Mouse (Mus musculus) gastrocnemius, adult 18-20 months (tissue): ENCODE measurements around the gene Bahcc1. TPM values are rescaled to one million over a fixed set of nuclear protein-coding genes. Genes with fewer than 3 reads are reported as not detected.

Experiments
- DNase-seq: peaks from one replicate; pipeline ENCODE4 v3.0.0; 2021; ENCODE audit warnings: low spot score
- total RNA-seq, 2 experiments: library from RNA; stranded (reverse); gene quantifications; 2 replicates each; pipeline ENCODE4 v1.2.3; 2021

Bahcc1 gene
- total RNA-seq, 2 experiments from 2014 or later: 3.4 to 4.6 TPM

- no peak for DNase-seq
Observed at GRCm38 (mm10) chr11:120206069-120206668, 26.6 kb upstream of the Bahcc1 start.

- DNase-seq: no peak
Observed at GRCm38 (mm10) chr11:120206669-120207090, 26.1 kb upstream of the Bahcc1 start.

GRCm38 (mm10) chr11:120208848-120209247 lies 23.9 kb upstream of the Bahcc1 start:
- no peak for DNase-seq

- no peak for DNase-seq
Observed at GRCm38 (mm10) chr11:120209462-120209861, 23.3 kb upstream of the Bahcc1 start.

- DNase-seq: no peak
Observed at GRCm38 (mm10) chr11:120215726-120216241, 17.0 kb upstream of the Bahcc1 start.

GRCm38 (mm10) chr11:120216540-120217324 lies 16.0 kb upstream of the Bahcc1 start:
- DNase-seq: no peak

- no peak for DNase-seq
Observed at GRCm38 (mm10) chr11:120218176-120218856, 14.4 kb upstream of the Bahcc1 start.

GRCm38 (mm10) chr11:120218946-120219345 lies 13.8 kb upstream of the Bahcc1 start:
- DNase-seq: no peak

DNA sequence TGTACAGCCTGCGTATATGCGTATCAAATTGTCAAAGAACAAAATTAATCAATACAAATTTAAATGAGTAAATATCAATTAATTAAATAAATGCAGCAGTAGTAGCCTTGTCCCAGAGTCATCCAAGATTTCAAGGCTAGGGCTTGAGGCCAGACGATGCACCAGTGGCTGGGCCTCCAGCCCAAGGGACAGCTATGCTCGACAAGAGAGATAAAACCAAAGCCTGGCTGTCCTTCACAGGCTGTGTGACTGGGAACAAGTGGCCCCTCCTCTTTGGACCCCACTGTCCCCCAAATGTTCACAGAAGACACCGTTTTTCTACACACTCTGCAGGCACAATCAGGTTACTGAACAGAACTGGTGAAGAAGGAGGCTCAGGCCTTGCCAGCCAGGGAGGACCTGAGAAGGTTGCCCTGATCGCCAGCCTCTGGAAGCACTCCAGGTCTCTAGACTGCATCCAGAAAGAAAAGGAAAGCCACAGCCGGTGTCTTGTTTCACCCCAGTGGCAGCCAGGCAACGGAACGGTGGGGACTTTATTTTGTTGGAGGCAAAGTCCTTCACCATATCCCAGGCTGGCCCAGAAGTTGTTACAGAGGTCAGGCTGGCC lies 12.7 kb upstream of the Bahcc1 start:
- peak; percentile 88 for DNase-seq

GRCm38 (mm10) chr11:120220963-120221827 lies 11.6 kb upstream of the Bahcc1 start:
- DNase-seq: no peak

GRCm38 (mm10) chr11:120222425-120223104 lies 10.2 kb upstream of the Bahcc1 start:
- DNase-seq: no peak

DNA sequence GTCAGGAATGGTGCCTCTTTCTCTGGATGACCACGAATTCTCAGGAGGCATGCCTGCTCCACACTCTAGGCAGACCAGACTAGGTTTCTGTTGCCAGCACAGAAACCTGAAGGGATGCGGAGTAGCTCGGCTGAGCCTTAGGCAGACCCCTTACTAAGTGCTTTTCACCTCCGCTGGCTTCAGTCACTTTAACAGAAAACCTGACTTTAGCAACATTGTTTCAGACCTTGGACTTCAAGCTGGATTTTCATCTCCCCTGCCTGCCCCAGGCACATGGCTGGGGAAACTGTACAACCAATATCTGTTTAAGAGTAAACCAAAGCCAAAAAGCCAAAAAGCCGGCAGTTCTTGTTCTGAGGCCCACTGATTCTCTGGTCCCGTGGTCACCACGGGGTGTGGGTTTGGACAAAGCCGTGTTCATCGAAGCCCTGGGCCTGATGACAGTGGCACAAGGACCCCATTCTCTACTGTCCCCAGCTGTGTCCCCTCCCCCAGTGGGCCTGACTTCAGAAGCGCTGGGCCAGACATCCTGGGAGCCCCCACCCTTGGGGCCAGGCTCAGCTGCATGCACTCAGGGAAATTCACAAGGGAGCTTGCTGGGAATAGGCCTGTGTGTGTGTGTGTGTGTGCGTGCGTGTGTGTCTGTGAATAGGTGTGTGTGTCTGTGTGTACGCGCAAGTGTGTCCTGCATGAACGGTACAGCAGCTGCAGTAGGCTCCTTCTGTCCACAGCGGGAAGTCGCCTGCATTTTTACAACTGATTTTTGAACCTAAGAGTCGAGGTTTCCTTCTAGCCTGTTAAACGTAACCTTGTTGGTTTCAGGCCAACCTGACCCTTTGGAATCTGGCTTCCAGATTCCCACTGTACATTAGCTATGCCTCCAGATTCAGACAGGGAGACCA lies 8.9 kb upstream of the Bahcc1 start:
- no peak for DNase-seq

DNA sequence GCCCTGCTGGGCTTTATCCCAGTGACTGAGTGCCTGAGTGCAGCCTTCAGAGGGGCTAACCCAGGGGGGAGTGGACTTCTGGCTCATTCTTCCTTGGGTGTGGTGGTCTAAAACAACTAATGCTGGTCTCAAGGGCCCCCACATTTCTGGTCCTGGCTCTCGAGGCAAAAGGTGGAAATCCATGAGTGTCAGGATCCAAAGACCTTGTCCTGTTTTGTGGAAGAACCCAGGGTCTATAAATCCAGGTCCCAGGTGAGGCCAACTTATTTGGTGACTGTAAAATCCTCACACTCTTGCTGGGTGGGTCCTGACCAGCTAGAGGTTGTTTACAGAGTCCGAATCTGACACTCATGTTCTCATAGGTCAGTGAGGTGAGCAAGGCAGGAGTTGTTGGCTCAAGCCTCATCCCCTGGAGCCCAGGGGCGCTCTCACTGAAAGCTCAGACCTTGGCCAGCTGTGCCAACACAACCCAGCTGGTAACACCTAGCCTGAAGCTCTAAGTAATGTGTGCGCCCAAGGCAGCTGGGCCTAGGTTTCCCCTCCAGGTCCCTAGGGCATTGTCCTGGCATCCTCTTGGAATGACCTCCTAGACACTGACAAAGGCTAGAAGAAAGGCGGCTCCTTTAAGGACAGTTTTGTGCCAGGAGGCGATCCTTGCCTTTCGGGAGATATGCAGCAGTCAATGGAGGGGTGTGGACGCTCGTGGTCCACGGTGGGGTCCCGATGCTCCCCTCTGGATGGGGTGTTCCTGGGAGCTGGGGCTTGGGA lies 8.1 kb upstream of the Bahcc1 start:
- DNase-seq: no peak

- no peak for DNase-seq
Observed at GRCm38 (mm10) chr11:120225256-120226195, 7.2 kb upstream of the Bahcc1 start.

- no peak for DNase-seq
Observed at GRCm38 (mm10) chr11:120226421-120227280, 6.1 kb upstream of the Bahcc1 start.

- no peak for DNase-seq
Observed at GRCm38 (mm10) chr11:120227571-120228051, 5.1 kb upstream of the Bahcc1 start.
